Mouse (Mus musculus): ENCODE measurements around the gene Adam10. TPM values are rescaled to one million over a fixed set of nuclear protein-coding genes. Genes with fewer than 3 reads are reported as not detected.

The Adam10 gene
- polyA plus RNA-seq, 1 experiment, result 11.5 TPM

DNA sequence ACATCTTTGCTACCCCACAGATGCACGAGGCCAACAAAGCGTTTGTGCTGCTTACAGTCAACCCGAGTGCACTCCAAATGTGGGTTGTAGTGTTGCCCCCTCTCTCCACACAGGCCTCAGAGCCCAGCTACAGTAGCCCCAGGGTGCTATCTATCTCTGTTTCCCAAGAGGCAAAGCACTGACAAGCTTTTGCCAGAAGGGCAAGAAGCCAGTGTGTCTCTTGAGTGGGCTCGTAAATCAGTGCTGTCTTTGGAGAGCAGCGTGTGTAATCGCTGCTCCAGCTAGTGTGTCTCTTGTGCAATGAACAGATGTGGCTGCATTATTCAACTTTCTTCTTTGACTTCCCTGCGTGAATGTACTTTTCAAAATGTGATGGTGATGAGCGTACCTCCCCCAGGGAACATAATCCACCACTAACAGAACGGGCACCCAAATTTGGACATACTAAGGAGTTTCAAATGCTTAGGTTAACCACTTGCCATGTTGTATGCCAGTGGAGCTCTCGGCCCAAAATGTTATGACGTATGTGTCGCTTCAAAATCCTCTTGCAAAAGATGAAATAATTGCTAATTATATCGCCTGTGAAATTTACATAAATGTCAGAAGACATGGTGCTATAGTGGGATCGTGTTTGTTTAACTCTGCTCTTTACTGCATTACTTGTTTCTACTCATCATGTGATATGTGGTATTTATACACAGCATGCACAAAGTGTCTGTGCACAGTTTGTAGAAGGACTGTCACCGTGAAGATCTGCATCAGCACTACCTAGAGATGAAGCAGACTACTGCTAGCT, 116.0 kb downstream of the Adam10 start:
- Histone ChIP-seq H3K4me1 (ENCODE audit: control insufficient read depth) (peaks cover 20% of the 10 kb centered on the region), H3K36me3 (ENCODE audit: control insufficient read depth) (peaks cover 3% of the 10 kb centered on the region), H3K27me3 (ENCODE audit: control insufficient read depth) (no peaks in the 10 kb centered on the region), H3K9me3 (ENCODE audit: control insufficient read depth, low read length) (no peaks in the 10 kb centered on the region; the same call in 1 of the 2 replicates), H3K4me3 (replicated peaks) (no peak overlapping the region)
- no peak for TF ChIP-seq GATA1 (IDR thresholded peaks at IDR 0.05; ENCODE audit: low read length)
- no peak for TF ChIP-seq TAL1 (IDR thresholded peaks at IDR 0.05; ENCODE audit: low read length)

DNA sequence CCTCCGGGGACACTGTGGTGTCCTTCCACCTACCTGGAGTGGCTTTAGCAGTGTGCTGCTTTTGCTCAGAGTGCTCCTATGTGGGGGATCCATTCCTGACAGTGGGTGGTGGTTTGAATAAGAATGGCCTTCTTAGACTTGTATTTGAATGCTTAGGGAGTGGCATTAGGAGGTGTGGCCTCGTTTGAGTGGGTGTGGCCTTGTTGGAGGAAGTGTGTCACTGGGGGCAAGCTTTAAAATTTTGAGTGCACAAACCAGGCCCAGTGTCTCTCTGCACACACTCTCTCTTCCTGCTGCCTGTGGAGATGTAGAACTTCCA, 116.6 kb downstream of the Adam10 start:
- H3K36me3 ChIP-seq (ENCODE audit: control insufficient read depth), result peaks cover 2% of the 10 kb centered on the region
- TF ChIP-seq TAL1 (IDR thresholded peaks at IDR 0.05; ENCODE audit: low read length) (no peak), GATA1 (IDR thresholded peaks at IDR 0.05; ENCODE audit: low read length) (no peak)
- H3K4me3 ChIP-seq (replicated peaks), result no peak overlapping the region
- no peaks in the 10 kb centered on the region for H3K27me3 ChIP-seq (ENCODE audit: control insufficient read depth)
- H3K4me1 ChIP-seq (ENCODE audit: control insufficient read depth), result peaks cover 23% of the 10 kb centered on the region
- no peaks in the 10 kb centered on the region; the same call in 1 of the 2 replicates for H3K9me3 ChIP-seq (ENCODE audit: control insufficient read depth, low read length)

DNA sequence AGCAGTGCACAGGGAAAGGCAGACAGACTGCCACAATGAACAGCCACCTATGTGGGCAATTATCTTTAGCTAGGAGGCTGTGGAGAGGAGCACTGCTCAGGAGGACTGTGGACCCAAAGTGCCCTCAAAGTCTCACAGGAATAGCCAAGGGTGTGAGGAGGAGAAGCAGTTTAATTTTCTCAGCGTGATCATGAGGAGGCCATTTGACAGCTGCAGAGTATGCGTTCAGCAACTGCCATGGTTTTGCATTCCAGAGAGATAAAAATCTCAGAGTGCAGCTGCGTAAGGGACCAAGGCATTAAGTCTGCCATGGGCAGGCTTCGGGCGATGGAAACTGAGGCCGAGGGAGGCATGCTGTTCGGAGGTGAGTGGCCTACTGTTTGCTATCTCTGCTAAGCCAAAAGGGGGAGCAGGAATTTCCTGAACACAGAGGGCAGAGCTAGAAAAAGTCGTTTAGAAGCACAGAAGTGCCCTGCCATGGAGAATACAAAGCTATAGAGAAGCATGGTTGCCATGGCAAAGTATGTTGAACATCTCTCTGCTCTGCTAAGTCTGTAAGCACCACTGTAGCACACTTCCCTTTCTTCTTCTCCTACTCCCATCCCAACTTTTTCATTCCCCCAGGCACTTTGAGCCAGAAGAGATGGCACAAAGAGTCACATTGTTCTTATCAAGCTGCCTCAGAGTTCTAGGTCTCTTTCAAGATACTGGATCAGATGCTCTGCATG, 122.0 kb downstream of the Adam10 start:
- no peaks in the 10 kb centered on the region for H3K27me3 ChIP-seq (ENCODE audit: control insufficient read depth)
- no peak for TF ChIP-seq TAL1 (IDR thresholded peaks at IDR 0.05; ENCODE audit: low read length)
- TF ChIP-seq GATA1 (IDR thresholded peaks at IDR 0.05; ENCODE audit: low read length), result no peak
- H3K9me3 ChIP-seq (ENCODE audit: control insufficient read depth, low read length), result no peaks in the 10 kb centered on the region; the same call in 1 of the 2 replicates
- H3K4me1 ChIP-seq (ENCODE audit: control insufficient read depth), result peaks cover 36% of the 10 kb centered on the region
- peaks cover 3% of the 10 kb centered on the region for H3K36me3 ChIP-seq (ENCODE audit: control insufficient read depth)
- H3K4me3 ChIP-seq (replicated peaks), result no peak overlapping the region

DNA sequence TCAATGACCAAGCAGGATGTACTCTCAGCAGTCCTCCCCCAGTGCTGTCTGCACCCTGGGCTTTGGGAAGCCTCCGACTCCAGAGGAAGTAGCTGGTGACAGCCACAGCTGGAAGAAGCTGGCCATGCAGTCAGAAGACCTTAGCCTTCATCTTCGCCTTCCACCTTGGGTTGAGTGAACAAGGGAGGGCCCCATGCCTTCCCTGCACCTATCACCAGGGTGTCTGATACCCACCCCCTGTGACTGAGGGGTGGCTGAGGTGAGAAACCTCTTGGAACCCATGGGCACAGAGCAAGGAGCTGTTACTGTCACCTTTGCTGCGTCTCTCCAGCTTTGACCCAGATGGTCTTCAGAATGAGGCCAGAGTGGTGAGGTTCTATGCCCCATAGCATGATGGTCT, 123.0 kb downstream of the Adam10 start:
- Histone ChIP-seq H3K4me3 (replicated peaks) (no peak overlapping the region), H3K4me1 (ENCODE audit: control insufficient read depth) (peaks cover 33% of the 10 kb centered on the region), H3K27me3 (ENCODE audit: control insufficient read depth) (no peaks in the 10 kb centered on the region)

DNA sequence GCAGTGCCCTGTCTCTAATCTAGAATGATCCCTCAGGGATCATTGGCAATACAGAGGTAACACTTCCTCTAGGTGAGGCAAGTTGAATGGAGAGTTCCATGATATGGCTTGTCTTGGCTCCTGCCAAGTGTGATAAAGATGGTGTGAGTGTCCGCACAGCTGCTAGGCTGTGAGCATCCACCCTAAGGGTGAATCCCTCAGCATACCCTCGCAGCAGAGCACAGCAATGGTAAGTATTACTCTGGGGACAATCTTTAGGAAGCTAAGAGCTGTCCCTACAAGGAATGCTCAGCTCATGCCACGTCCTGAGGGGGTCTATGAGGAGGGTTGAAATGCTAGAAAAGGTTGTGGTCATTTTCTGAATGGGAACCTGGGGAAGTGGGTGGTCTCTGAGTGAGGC, 124.0 kb downstream of the Adam10 start:
- peaks cover 3% of the 10 kb centered on the region for H3K36me3 ChIP-seq (ENCODE audit: control insufficient read depth)
- H3K9me3 ChIP-seq (ENCODE audit: control insufficient read depth, low read length), result no peaks in the 10 kb centered on the region
- TF ChIP-seq GATA1 (IDR thresholded peaks at IDR 0.05; ENCODE audit: low read length) (no peak), TAL1 (IDR thresholded peaks at IDR 0.05; ENCODE audit: low read length) (no peak)
- H3K27me3 ChIP-seq (ENCODE audit: control insufficient read depth), result no peaks in the 10 kb centered on the region
- peaks cover 33% of the 10 kb centered on the region for H3K4me1 ChIP-seq (ENCODE audit: control insufficient read depth)
- no peak overlapping the region for H3K4me3 ChIP-seq (replicated peaks)

More for the DNA sequence above, 123.0 kb downstream of the Adam10 start:
- no peak for TF ChIP-seq GATA1 (IDR thresholded peaks at IDR 0.05; ENCODE audit: low read length)
- no peak for TF ChIP-seq TAL1 (IDR thresholded peaks at IDR 0.05; ENCODE audit: low read length)
- Histone ChIP-seq H3K36me3 (ENCODE audit: control insufficient read depth) (peaks cover 3% of the 10 kb centered on the region), H3K9me3 (ENCODE audit: control insufficient read depth, low read length) (no peaks in the 10 kb centered on the region; the same call in 1 of the 2 replicates)

DNA sequence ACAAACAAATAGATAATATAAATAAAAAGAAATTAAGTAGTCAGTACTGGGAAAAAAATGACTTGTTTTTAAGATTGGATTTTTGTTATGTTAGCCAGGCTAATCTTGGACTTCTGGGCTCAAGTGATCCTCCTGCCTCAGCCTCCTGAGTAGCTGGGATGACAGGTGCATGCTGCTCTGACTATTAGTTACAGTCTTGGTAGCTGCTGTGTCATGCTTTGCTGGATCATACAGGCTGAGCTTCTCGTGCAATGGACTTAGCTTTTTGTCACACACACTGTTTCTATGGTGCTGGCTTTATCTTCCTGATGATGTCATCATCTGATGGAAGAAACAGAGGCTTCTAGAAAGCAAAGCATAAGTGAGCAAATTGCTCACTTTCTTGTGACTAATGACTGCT, 127.3 kb downstream of the Adam10 start:
- TF ChIP-seq GATA1 (IDR thresholded peaks at IDR 0.05; ENCODE audit: low read length) (no peak), TAL1 (IDR thresholded peaks at IDR 0.05; ENCODE audit: low read length) (no peak)
- H3K27me3 ChIP-seq (ENCODE audit: control insufficient read depth), result no peaks in the 10 kb centered on the region
- H3K36me3 ChIP-seq (ENCODE audit: control insufficient read depth), result peaks cover 3% of the 10 kb centered on the region
- H3K9me3 ChIP-seq (ENCODE audit: control insufficient read depth, low read length), result no peaks in the 10 kb centered on the region
- H3K4me1 ChIP-seq (ENCODE audit: control insufficient read depth), result peaks cover 27% of the 10 kb centered on the region
- no peak overlapping the region for H3K4me3 ChIP-seq (replicated peaks)

DNA sequence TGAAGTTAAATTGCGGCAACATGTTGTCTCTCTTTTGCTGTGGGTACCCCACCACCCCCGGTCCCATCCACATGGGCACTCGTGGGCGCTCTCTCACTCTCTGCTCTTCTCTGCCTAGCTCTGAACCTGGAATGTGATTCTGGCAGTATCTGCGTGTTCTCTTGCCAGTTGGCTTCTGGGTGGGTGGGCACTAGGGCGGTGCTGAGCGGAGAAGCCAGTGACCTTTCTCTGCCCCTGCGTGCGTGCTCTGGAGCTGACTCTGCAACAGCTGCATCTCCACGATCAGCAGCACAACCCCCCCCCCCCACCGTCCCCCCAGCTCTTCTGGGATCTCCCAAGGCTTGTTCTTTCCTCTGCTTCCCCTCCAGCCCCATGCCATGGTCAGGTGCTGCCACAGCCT, 128.9 kb downstream of the Adam10 start:
- H3K27me3 ChIP-seq (ENCODE audit: control insufficient read depth), result no peaks in the 10 kb centered on the region
- H3K9me3 ChIP-seq (ENCODE audit: control insufficient read depth, low read length), result no peaks in the 10 kb centered on the region
- no peak overlapping the region for H3K4me3 ChIP-seq (replicated peaks)
- no peak for TF ChIP-seq TAL1 (IDR thresholded peaks at IDR 0.05; ENCODE audit: low read length)
- H3K4me1 ChIP-seq (ENCODE audit: control insufficient read depth), result peaks cover 26% of the 10 kb centered on the region
- no peaks in the 10 kb centered on the region; the same call in 1 of the 2 replicates for H3K36me3 ChIP-seq (ENCODE audit: control insufficient read depth)

DNA sequence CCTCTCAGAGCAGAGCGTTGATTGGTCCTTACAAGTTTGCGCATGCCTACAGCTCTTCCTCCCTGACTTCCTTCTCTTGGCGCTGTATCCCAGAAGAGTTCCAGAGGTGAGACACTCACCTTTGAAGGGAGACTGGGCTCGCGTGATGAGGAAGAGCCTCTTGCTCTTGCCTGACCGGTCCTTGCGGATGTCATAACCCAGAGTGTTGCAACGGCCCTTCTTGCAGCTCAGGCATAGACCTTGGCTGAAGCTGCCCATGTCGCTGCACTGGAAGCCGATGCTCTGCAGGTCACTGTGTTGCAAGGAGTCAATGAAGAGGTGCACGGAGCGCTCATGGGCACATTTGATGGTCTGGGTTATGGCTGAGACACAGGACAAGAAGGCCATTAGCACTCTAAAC, 133.8 kb downstream of the Adam10 start:
- no peaks in the 10 kb centered on the region for H3K9me3 ChIP-seq (ENCODE audit: control insufficient read depth, low read length)
- TF ChIP-seq TAL1 (IDR thresholded peaks at IDR 0.05; ENCODE audit: low read length) (no peak), GATA1 (IDR thresholded peaks at IDR 0.05; ENCODE audit: low read length) (no peak)
- no peaks in the 10 kb centered on the region; the same call in 1 of the 2 replicates for H3K36me3 ChIP-seq (ENCODE audit: control insufficient read depth)
- no peaks in the 10 kb centered on the region for H3K27me3 ChIP-seq (ENCODE audit: control insufficient read depth)
- no peak overlapping the region for H3K4me3 ChIP-seq (replicated peaks)
- H3K4me1 ChIP-seq (ENCODE audit: control insufficient read depth), result peaks cover 27% of the 10 kb centered on the region

DNA sequence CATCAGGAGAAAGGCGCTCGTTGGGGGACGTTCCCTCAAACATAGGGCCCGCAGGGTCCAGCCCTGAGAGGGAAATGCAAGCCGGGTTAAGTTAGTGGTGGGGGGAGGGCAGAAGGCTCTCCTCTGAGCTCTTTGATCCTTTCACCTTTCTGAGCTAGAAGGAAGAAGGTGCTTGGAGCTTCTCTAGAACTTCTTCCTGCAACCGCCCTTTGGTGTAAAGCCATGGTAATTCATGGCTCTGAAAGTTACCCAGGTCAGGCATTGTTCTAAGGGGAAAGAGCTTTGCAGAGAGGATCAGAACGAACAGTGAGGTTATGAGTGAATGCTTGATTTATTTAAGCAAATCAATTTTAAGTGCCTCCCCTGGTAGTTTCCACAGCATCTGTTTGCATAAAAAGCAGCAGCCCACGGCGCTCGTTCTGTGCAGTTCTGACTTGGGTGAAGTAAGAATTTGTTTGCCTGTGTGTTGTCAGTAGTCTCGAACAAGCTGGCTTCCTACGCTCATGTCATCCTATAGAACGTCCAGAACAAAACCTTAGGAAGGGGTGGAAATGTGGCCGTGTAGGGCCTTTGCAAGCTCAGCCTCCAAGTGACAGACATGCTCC, 138.0 kb downstream of the Adam10 start:
- TF ChIP-seq TAL1 (IDR thresholded peaks at IDR 0.05; ENCODE audit: low read length) (no peak), GATA1 (IDR thresholded peaks at IDR 0.05; ENCODE audit: low read length) (no peak)
- Histone ChIP-seq H3K27me3 (ENCODE audit: control insufficient read depth) (no peaks in the 10 kb centered on the region), H3K4me3 (replicated peaks) (no peak overlapping the region), H3K4me1 (ENCODE audit: control insufficient read depth) (peaks cover 39% of the 10 kb centered on the region), H3K9me3 (ENCODE audit: control insufficient read depth, low read length) (no peaks in the 10 kb centered on the region), H3K36me3 (ENCODE audit: control insufficient read depth) (peaks cover 2% of the 10 kb centered on the region; the same call in 1 of the 2 replicates)
